Mouse (Mus musculus) thymus, postnatal 14 days (tissue): Measurements from ENCODE around the gene Rpl38.
"Not testable (repeated sequence)": the region's sequence is repeated elsewhere in the genome, so short reads cannot be mapped to it uniquely, and the experiment has no call there.

Source experiments
- DNase-seq: peaks from one replicate; pipeline ENCODE4 v3.0.0; 2021

The Rpl38 gene

DNA sequence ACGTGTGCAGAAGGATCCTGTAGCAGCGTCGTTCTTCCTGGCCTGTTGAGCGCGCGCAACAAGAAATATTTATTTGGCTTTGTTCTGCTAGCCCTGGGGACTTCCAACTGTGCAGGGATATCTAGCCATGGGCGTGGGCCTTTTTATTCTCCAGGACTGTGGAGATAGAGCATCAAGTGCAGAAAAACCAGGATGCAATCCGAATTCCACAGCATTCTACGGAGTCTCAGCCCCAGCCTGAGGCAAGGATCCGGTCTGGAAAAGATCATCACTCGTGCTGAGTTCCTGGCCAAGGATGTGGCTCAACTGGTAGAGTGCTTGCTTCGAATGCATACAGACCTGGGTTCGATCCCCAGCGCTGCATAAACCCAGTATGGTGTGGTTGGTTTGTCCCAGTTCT, 6.2 kb upstream of the Rpl38 start:
- DNase-seq, result no peak

DNA sequence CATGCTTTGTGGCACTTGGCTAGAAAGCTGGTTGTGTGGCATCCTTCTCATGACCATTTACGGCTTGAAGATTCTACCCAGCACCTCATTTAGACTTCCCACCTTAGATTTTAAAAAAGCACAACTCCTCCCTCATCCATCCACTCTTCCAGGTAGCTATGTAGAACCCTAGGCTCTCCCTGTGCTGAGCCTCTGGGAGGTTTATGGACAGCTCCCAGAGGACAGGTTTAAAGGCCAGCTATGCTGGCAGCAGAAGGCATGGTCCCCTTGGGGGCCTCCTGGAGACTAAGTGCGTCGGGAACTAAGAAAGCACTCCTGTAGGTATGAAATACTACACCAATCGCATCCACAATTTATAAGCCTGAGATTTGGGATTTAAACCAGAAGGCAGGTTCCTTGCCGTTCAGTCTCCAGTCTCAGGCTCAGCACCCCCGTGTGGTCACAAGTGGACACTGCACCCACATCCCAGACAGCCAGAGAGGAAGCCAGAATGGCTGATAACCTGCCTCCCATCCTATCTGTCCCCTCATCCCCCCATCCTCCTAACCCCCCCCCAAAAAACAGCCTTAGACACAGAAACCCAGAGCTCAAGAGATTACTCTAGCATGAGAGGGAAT, 5.5 kb upstream of the Rpl38 start:
- peak; percentile 77 for DNase-seq

DNA sequence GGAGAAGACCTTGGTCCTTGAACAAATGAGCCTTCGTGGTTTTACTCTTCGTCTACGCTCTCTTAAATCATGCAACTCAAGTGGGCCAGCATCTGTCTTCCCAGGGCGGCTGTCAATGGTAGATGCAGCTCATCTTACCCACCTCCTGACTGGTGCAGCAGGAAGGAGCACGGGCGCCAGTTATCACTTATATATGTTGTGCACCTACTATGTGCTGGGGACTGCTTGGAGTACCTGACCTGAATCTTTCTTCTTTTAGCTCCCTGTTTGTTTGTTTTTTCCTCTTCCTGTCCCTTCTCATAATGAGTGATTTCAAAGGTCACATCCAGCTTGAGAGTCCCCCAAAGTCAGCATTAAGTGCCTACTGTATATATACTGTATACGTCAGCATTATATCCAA, 4.2 kb upstream of the Rpl38 start:
- DNase-seq, result no peak

DNA sequence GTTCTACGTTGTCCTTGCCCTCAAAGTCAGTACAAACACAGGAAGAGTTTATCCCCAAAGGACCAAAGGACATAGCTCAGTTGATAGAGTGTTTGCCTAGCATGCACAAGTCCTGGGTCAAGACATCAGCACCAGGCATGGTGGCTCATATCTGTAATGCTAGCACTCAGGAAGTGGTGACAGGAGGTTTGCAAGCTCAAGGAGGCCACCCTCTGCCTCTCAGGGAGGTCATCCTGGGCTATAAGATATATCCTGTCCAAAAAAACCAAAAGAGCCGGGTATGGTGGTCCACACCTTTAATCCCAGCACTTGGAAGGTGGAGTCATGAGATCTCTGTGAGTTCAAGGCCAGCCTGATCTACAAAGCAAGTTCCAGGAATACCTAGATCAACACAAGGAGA, 2.9 kb upstream of the Rpl38 start:
- DNase-seq, result no peak

DNA sequence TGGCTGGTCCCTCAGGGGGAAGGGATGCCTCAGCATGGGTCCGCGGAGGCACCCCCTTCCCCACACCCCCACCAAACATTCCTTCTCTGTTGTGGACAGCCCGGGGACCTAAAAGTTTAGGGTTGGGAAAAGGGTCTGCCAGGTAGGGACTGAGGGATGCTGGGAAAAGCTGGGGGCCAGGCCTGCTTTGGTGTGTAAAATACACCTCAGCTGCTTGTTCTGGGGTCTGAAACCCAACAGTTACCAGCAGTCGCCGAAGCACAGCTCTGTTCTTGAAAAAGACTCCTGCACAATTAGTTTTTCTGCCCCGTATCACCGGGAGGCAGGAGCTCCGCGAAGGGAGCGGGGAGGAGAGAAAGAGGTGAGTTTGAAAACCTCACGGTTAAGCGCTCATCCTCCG, 1.5 kb upstream of the Rpl38 start:
- DNase-seq, result no peak

DNA sequence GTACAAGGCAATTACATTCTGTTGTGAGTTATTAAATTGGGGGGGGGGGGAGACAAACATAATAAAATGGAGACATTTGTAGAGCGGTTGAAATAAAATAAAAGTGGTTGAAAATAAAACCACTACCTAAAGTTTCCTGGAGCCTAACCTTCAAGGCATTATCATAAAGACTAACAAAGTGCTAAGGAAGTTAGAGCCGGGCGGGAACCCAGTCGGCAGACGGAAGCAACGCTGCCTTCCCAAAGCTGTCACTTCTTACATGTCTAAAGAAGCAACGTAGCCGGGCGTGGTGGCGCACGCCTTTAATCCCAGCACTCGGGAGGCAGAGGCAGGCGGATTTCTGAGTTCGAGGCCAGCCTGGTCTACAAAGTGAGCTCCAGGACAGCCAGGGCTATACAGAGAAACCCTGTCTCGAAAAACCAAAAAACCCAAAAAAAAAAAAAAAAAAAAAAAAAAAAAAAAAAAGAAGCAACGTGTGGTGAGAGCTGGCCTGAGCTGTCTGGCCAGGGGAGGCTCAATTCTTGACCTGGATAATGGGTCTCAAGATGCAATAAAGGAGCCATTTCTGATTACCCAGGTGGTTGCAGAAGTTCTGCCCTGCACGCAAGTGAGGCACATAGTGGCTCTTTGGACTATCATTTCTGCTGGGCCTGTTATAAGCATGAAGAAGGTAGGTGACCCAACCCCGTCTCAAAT, 940 bp upstream of the Rpl38 start:
- peak; percentile 47 for DNase-seq

DNA sequence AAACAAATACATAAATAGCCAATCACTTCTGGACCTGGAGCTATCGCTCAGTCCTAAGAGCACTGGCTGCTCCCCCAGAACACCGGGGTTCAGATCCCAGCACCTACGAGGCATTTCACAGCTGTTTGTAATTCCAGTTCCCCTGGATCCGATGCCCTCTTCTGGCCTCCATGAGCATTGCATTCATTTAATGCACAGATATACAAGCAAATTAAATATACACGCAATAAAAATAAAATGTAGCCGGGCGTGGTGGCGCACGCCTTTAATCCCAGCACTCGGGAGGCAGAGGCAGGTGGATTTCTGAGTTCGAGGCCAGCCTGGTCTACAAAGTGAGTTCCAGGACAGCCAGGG, 415 bp upstream of the Rpl38 start:
- peak; percentile 69 for DNase-seq

DNA sequence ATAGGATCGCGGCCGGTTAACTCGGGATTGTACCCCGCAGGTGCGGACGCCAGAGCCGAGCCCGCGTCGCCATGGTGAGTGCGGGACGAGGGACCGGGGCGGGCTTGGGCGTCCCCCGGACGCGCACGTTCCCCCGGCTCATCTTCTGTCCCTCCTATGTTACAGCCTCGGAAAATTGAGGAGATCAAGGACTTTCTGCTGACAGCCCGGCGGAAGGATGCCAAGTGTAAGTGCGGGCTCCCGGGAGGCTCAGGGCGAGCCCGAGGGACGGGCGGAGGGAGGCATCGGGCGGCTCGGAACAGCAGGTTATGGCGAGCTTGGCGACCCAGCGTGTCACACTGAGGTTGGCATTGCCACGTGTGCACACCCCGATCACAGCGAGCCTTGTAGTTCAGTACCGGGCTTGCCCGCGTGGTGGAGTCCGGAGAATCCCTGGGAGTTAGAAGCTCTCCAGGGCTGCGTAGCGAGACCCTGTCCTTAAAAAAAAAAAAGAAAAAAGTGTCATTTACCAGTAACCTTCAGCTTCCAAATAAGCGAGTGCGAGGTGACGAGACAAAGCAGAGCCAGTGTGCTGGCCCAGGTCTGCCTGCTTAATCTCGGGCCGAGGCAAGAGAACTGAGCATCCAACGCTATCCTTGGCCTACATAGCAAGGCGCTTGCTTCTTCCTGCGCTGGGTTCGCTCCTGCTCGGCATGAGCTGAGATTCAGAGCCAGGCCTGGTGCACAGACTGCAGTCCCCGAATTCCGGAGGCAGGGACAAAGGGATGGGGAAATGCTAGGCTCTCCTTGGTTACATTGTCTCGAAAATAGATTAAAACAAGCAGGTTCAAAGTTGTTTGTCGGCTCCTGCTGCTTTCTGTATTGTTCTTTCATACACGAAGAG, 658 bp downstream of the Rpl38 start:
- peak; percentile 82 for DNase-seq

DNA sequence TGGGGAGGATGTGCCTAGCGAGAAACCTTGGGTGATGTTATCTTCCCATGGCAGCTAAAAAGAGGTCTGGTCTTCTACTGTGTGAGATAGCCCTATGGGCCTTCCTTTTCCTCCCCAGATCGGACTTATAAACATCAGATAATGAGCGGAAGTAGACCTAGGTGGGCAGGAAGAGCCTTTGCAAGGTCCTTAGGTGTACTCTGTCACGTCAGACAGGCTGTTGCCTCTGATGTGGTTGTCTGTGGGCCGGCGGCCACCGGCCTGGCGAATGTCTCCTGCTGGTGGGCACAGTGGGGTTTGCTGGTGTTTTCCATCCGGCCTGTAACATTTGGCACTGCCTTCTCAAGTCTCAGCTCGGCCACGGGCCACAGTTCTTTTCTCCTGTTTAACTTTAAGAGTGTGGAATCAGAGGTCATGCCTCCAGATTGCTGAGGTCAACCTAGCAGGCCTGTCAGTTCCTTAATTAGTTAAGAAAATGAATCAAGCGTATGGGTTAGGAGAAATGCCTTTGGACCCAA, 1.4 kb downstream of the Rpl38 start:
- peak; percentile 27 for DNase-seq

DNA sequence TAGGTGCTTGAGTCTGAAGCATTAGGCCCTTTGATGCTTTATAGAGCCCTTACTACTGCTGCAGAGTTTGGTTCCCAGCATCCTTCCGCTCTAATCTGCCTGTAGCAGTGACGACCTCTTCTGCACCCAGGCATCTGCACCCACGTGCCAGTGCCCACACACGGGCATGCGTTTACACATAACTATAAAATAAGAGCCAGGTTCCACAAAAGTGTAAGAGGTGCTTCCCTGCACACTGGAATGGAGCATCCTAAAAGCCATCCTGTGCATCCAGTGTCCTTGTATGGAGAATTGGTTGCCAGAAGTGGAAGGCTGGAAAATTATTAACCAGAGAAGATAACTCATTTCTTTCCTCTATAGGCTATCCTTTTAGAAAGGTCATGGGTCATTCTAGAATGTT, 2.8 kb downstream of the Rpl38 start:
- DNase-seq, result no peak

DNA sequence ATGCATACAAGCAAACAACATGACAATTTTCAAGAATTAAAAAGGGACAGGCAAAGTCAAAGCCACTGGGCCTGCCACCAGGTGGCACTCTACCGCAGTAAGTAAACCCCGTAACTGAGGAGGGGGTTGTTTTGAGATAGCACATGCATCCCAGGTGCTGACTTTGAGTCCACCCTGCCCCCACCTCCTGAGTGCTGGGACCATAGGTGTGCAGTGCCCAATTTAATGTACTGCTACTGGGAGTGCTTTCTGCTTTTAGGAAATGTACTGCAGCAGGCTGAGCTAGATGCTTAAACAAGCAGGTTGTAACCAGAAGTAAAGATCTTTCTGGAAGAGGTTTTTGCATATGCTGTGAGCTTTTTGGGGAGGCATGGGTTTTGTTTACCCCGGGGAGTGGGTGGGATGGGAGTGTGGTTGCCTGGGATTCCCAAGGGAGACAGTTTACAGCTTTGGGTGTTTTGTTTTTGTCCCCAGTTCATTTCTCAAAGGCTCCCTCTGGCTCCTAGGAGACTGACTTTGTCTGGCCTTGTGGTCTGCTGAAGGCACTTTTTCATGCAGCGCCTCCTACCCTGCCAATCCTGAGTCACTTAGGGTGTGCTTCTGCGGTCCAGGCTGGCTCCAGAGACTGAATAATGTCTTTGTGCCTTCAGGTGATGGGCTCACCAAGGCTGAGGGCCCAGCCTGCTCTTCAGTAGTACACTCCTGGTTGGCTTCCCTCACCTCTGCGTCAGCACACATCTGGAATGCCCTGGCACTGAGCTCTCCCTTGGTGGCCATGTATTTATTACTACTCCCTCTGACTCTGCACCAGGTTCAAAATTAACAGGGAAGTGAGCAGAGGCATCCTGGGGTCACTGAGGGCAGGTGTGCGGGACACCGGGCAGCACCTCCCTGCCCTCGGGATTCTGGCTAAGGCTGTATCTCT, 4.7 kb downstream of the Rpl38 start:
- DNase-seq, result peak; percentile 56

DNA sequence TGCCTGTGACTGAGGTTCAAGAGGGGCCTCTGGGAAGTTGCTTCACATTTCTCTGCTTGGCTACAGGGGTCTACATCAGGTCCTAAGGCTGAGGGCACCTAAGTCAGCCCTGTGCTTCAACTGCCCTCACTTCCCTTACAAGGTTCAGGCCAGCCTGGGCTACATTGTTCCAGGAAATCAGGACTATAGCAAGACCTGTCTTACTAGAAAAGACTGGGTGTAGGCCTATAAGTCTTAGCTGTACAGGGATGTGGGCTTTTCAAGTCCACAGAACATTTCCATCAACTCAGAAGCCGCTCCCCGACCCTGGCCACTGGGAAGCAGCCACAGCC, 5.4 kb downstream of the Rpl38 start:
- no peak for DNase-seq

DNA sequence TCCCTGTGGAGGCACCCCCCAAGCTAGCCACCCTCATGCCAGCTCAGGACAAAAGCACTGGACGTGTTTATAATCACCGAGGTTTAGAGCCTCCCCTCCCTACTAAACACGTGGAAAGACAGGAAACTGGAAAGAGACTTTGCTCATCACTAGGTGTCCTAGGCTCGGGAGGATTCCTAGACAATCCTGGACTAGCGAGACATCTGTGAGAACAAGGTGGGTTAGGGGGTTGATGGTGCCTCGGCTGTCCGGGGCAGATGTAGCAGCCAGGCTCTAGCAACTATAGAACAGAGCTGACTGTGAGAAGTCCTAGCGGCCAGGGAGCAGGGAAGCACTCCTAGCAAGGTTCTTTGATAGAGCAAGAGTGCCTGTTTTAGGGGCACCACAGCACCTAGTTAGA, 5.9 kb downstream of the Rpl38 start:
- no peak for DNase-seq

DNA sequence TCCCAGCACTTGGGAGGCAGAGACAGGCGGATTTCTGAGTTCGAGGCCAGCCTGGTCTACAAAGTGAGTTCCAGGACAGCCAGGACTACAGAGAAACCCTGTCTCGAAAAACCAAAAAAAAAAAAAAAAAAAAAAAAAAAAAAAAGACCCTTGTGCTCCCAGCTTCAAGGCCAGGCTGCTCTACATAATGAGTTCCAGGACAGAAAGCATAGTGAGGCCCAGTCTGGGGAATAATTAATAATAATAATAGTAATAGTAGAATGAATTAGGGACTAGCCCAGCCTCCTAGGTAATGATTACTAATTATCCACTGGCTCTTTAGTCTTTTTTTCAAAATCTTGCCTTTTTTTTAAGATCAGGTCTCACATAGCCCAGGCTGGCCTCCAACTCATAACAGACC, 6.5 kb downstream of the Rpl38 start:
- not testable (repeated sequence) for DNase-seq

DNA sequence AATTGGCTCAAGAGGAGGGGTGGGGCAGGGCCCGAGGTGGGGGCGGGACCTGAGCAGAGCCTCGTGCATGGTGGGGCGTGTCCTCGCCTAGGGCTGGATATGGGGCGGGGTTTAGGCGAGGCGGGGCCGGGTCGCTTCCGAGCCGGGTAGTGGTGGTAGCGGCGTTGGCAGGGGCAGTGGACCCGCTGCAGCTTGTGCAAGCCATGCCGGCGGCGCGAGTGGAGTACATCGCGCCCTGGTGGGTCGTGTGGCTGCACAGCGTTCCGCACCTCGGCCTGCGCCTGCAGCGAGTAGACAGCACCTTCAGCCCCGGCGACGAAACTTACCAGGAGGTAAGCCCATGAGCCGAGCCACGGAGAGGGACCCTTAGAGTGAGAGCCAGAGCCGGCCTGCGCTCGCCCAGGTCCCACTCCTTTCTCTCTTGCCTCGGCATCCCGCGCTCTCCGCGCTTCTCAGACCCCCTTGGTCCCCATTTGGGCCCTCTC, 7.1 kb downstream of the Rpl38 start, which contains the start of gene Ttyh2:
Gene Ttyh2 (plus strand): TSS at position 91 of the 485 bp plus-strand sequence.
- peak; percentile 56 for DNase-seq

DNA sequence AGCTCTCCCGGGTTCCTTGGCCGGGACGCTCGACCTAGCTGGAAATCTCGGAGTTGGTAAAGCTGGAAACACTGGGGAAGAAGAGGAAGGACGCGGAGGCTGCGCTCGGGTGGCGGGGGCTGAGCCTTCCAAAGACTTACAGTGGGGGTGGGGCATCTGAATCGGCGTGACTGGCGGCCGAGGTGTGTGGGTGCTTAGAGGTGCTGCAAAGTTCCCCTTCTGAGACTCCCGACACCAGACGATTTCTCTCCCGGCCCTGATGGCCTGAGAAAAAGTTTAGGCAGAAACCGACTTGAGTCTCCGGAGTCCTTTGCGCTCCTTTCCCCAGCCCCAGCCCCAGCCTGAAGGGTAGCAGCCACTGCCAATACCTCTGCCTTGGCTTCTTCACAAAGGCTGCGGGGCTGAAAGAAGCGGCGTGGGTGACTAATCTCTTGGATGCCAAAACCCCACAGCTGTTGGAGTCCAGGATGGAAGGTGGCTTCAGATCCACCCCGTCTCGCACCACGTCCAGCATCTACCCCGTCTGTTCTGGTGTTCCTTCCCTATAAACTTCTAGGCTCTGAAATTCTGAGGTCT, 7.6 kb downstream of the Rpl38 start:
- peak; percentile 29 for DNase-seq

DNA sequence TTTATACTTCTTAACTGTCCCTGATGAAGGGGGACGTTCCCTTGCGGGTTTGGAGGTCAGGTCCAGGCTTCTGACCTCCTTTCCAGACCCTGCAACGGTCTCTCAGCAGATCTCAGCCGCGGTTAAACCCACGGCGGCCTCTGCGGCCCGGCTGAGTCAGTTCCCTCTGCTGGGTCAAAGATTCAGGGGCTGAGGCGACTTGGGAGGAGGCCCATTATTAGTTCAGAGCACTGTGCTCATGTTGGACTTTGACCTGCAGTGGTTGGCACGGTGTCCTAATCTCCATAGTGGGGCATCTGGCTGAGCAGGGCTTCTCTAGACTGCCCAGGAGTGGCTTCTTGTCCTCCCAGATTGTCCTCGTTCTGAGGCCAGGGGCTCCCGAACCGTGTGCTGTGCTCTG, 8.1 kb downstream of the Rpl38 start:
- DNase-seq, result no peak

DNA sequence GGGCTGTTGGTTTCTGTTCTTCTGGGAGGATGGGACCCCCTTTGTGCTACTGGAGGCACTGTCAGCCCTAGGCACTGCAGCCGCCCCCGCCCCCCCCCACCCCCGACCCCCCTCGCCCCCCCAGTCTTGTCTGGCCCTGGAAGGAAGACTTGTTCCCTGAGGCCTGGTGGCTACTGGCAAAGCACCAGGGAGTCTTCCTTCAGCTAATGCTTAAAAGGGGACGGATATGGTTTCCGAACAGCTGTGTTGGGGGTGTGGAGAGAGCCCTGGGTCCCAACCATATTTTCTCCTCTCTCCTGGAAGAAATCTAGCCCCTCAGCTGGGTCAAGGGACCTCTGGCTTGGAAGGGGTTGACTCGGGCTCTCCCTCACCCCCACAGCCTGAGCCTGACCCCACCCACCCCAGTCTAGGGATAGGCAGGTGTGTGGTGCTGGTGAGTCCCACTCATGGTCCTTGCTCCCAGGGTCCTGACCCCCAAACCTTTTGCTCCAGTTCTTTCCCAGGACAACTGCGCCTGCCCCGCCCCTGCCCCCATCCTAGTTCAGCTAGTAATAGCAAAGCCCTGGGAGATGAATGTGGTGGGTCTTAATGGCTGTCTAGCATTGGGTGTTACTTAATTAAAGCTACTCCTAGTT, 8.7 kb downstream of the Rpl38 start:
- DNase-seq, result no peak

DNA sequence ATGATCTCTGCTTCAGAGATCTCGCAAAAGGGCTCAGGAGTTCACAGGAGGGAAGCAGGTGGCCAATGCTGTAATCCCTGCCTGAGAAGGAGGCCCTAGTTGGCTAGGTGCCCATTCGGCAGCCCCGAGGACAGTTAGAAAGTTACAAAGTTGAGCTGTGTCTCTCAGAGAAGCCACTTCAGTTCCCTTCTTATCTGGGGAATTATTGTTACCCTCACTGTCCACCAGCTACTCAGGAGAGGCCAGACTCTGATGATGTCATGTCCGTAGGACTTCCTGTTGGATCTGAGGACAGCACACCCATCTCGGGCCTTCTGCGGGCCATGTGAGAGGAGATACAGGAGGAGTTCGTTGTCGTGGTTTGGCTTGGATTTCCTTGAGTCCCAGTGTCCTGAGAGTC, 11.3 kb downstream of the Rpl38 start:
- DNase-seq, result no peak

DNA sequence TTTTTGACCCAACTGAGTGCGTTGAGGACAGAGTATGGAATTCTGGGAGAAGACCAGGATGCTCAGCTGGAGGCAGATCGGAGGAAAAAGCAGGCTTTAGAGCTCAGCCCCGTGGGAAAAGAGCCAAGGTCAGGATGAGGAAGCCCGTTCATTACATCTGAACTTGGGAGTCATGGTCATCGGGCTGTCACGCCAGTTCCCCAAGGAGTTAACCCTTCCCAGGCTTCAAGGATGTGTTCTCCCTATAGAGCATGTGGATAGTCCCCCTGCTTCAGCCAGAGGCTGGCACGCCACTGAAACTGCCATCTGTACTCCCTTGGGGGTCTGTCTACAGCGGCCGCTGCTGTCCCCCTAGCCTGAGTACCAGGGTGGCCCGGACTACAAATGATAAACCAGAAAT, 12.0 kb downstream of the Rpl38 start:
- DNase-seq, result no peak

DNA sequence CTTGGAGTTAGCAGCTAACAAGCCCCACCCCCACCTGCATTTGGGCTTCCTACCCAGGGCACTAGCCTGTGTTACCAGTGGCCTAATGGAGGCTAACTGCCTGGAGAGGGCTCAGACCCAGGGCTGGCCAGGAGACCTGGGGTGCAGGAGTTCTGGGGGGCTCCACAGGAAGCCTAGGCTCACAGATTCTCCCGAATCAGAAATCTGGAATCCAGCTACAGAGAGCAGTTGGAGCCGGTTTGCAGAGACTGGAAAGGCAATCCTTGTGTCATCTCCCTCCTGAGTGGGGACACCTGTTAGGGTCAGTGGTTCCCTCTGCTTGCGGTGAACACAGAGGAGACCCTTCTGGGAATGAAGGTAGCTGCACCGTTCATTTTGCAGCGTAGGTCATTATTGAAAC, 12.7 kb downstream of the Rpl38 start:
- DNase-seq, result no peak
